Mouse (Mus musculus): ENCODE results near the gene Minar1. TPM values are rescaled to one million over a fixed set of nuclear protein-coding genes. Genes with fewer than 3 reads are reported as not detected.

Gene Minar1
- 0.08 TPM in 2 replicates for polyA plus RNA-seq (2015; fragmentation: Nextera tagmentation; extraction: Ambion mirVana)

- under 1% methylated on average over 27 of the region's 27 CpGs for WGBS
- no peaks in the 10 kb centered on the region for H3K36me3 ChIP-seq
- no peaks in the 10 kb centered on the region for H3K9me3 ChIP-seq (replicated peaks)
- H3K4me2 ChIP-seq: peak within 1 kb of the TSS; percentile 94
- no peak within 1 kb of the TSS for H3K27ac ChIP-seq
- peaks cover 15% of the 10 kb centered on the region for H3K4me1 ChIP-seq
- peak; percentile 87 for ATAC-seq (replicated peaks; ENCODE audit: low FRiP score)
- H3K4me3 ChIP-seq (replicated peaks): peak within 1 kb of the TSS; percentile 50
- H3K27me3 ChIP-seq: peaks cover 59% of the 10 kb centered on the region
- H3K9ac ChIP-seq: peak within 1 kb of the TSS; percentile 40
Measured at GRCm38 (mm10) chr9:89623006-89623760, at the start of gene Minar1. Gene Minar1 (minus strand): TSS chr9:89623125.

GRCm38 (mm10) chr9:89669878-89670277 is 47.0 kb upstream of the Minar1 start:
- Histone ChIP-seq H3K4me2 (no peak overlapping the region), H3K4me3 (replicated peaks) (no peak overlapping the region), H3K4me1 (no peaks in the 10 kb centered on the region), H3K27ac (no peak overlapping the region), H3K36me3 (no peaks in the 10 kb centered on the region), H3K9me3 (replicated peaks) (no peaks in the 10 kb centered on the region), H3K27me3 (no peaks in the 10 kb centered on the region), H3K9ac (no peak overlapping the region)
- no peak for ATAC-seq (replicated peaks; ENCODE audit: low FRiP score)
- 84% methylated on average over 4 of the region's 4 CpGs for WGBS

GRCm38 (mm10) chr9:89667306-89667942 is 44.5 kb upstream of the Minar1 start:
- Histone ChIP-seq H3K36me3 (no peaks in the 10 kb centered on the region), H3K9me3 (replicated peaks) (no peaks in the 10 kb centered on the region), H3K4me2 (no peak overlapping the region), H3K27ac (no peak overlapping the region), H3K9ac (no peak overlapping the region), H3K4me1 (no peaks in the 10 kb centered on the region), H3K27me3 (no peaks in the 10 kb centered on the region), H3K4me3 (replicated peaks) (no peak overlapping the region)
- 75% methylated on average over 4 of the region's 4 CpGs for WGBS
- ATAC-seq (replicated peaks; ENCODE audit: low FRiP score): no peak

- Histone ChIP-seq H3K27ac (no peak overlapping the region), H3K4me1 (no peaks in the 10 kb centered on the region), H3K36me3 (no peaks in the 10 kb centered on the region), H3K4me3 (replicated peaks) (no peak overlapping the region), H3K9ac (no peak overlapping the region), H3K27me3 (no peaks in the 10 kb centered on the region), H3K4me2 (no peak overlapping the region), H3K9me3 (replicated peaks) (no peaks in the 10 kb centered on the region)
- ATAC-seq (replicated peaks; ENCODE audit: low FRiP score): no peak
- 80% methylated on average over 6 of the region's 6 CpGs for WGBS
Measured at GRCm38 (mm10) chr9:89650913-89651312, 28.0 kb upstream of the Minar1 start.

- no peak for ATAC-seq (replicated peaks; ENCODE audit: low FRiP score)
- no peaks in the 10 kb centered on the region for H3K27me3 ChIP-seq
- H3K4me3 ChIP-seq (replicated peaks): no peak overlapping the region
- H3K27ac ChIP-seq: no peak overlapping the region
- 76% methylated on average over 3 of the region's 3 CpGs for WGBS
- H3K9ac ChIP-seq: no peak overlapping the region
- no peaks in the 10 kb centered on the region for H3K4me1 ChIP-seq
- H3K4me2 ChIP-seq: no peak overlapping the region
- H3K9me3 ChIP-seq (replicated peaks): no peaks in the 10 kb centered on the region
- H3K36me3 ChIP-seq: no peaks in the 10 kb centered on the region
Measured at GRCm38 (mm10) chr9:89637453-89637852, 14.5 kb upstream of the Minar1 start.

- under 1% methylated on average over 42 of the region's 42 CpGs for WGBS
- Histone ChIP-seq H3K36me3 (no peaks in the 10 kb centered on the region), H3K4me3 (replicated peaks) (peak overlapping the region; percentile 50), H3K4me2 (peak overlapping the region; percentile 94), H3K9me3 (replicated peaks) (no peaks in the 10 kb centered on the region), H3K27me3 (peaks cover 59% of the 10 kb centered on the region), H3K9ac (peak overlapping the region; percentile 40), H3K27ac (no peak overlapping the region), H3K4me1 (peaks cover 15% of the 10 kb centered on the region)
- peak; percentile 70 for ATAC-seq (replicated peaks; ENCODE audit: low FRiP score)
Measured at GRCm38 (mm10) chr9:89622296-89623005, 474 bp downstream of the Minar1 start.

- H3K4me2 ChIP-seq: peak overlapping the region; percentile 94
- WGBS: 4% methylated on average over 11 of the region's 11 CpGs
- H3K4me1 ChIP-seq: peaks cover 15% of the 10 kb centered on the region
- no peak overlapping the region for H3K9ac ChIP-seq
- H3K27ac ChIP-seq: no peak overlapping the region
- peak overlapping the region; percentile 50 for H3K4me3 ChIP-seq (replicated peaks)
- no peak for ATAC-seq (replicated peaks; ENCODE audit: low FRiP score)
- peaks cover 59% of the 10 kb centered on the region for H3K27me3 ChIP-seq
- H3K36me3 ChIP-seq: no peaks in the 10 kb centered on the region
- no peaks in the 10 kb centered on the region for H3K9me3 ChIP-seq (replicated peaks)
Measured at GRCm38 (mm10) chr9:89621750-89622149, 1.2 kb downstream of the Minar1 start.

- Histone ChIP-seq H3K4me3 (replicated peaks) (no peak overlapping the region), H3K27me3 (peaks cover 55% of the 10 kb centered on the region), H3K4me2 (no peak overlapping the region), H3K36me3 (no peaks in the 10 kb centered on the region), H3K9me3 (replicated peaks) (no peaks in the 10 kb centered on the region), H3K27ac (no peak overlapping the region), H3K4me1 (peaks cover 15% of the 10 kb centered on the region), H3K9ac (no peak overlapping the region)
- WGBS: 25% methylated on average over 6 of the region's 6 CpGs
- no peak for ATAC-seq (replicated peaks; ENCODE audit: low FRiP score)
Measured at GRCm38 (mm10) chr9:89620347-89620746, 2.6 kb downstream of the Minar1 start.

GRCm38 (mm10) chr9:89616946-89617345 is 6.0 kb downstream of the Minar1 start:
- Histone ChIP-seq H3K9ac (no peak overlapping the region), H3K4me2 (no peak overlapping the region), H3K4me1 (no peaks in the 10 kb centered on the region), H3K27me3 (peaks cover 24% of the 10 kb centered on the region), H3K27ac (no peak overlapping the region), H3K36me3 (no peaks in the 10 kb centered on the region), H3K4me3 (replicated peaks) (no peak overlapping the region), H3K9me3 (replicated peaks) (no peaks in the 10 kb centered on the region)
- WGBS: 90% methylated on average over 2 of the region's 2 CpGs
- ATAC-seq (replicated peaks; ENCODE audit: low FRiP score): no peak

GRCm38 (mm10) chr9:89610592-89610991 is 12.3 kb downstream of the Minar1 start:
- Histone ChIP-seq H3K9ac (no peak overlapping the region), H3K4me2 (no peak overlapping the region), H3K4me3 (replicated peaks) (no peak overlapping the region), H3K36me3 (no peaks in the 10 kb centered on the region), H3K9me3 (replicated peaks) (no peaks in the 10 kb centered on the region), H3K27me3 (no peaks in the 10 kb centered on the region; the same call in 1 of the 2 replicates), H3K27ac (no peak overlapping the region), H3K4me1 (no peaks in the 10 kb centered on the region)
- no peak for ATAC-seq (replicated peaks; ENCODE audit: low FRiP score)
- WGBS: 58% methylated on average over 4 of the region's 4 CpGs

- Histone ChIP-seq H3K4me3 (replicated peaks) (no peak overlapping the region), H3K27ac (no peak overlapping the region), H3K36me3 (no peaks in the 10 kb centered on the region), H3K9ac (no peak overlapping the region), H3K4me2 (no peak overlapping the region), H3K9me3 (replicated peaks) (no peaks in the 10 kb centered on the region), H3K27me3 (no peaks in the 10 kb centered on the region), H3K4me1 (no peaks in the 10 kb centered on the region)
- WGBS: 61% methylated on average over 7 of the region's 7 CpGs
- ATAC-seq (replicated peaks; ENCODE audit: low FRiP score): no peak
Measured at GRCm38 (mm10) chr9:89607321-89607720, 15.6 kb downstream of the Minar1 start.

GRCm38 (mm10) chr9:89606256-89606655 is 16.7 kb downstream of the Minar1 start:
- H3K4me2 ChIP-seq: no peak overlapping the region
- H3K27me3 ChIP-seq: no peaks in the 10 kb centered on the region
- H3K27ac ChIP-seq: no peak overlapping the region
- 23% methylated on average over 11 of the region's 11 CpGs for WGBS
- no peaks in the 10 kb centered on the region for H3K4me1 ChIP-seq
- no peaks in the 10 kb centered on the region for H3K36me3 ChIP-seq
- H3K4me3 ChIP-seq (replicated peaks): no peak overlapping the region
- peak; percentile 69 for ATAC-seq (replicated peaks; ENCODE audit: low FRiP score)
- H3K9ac ChIP-seq: no peak overlapping the region
- no peaks in the 10 kb centered on the region for H3K9me3 ChIP-seq (replicated peaks)
